Comparison of ENCODE assay signal across 8 mouse cellular contexts in the genomic region with DNA sequence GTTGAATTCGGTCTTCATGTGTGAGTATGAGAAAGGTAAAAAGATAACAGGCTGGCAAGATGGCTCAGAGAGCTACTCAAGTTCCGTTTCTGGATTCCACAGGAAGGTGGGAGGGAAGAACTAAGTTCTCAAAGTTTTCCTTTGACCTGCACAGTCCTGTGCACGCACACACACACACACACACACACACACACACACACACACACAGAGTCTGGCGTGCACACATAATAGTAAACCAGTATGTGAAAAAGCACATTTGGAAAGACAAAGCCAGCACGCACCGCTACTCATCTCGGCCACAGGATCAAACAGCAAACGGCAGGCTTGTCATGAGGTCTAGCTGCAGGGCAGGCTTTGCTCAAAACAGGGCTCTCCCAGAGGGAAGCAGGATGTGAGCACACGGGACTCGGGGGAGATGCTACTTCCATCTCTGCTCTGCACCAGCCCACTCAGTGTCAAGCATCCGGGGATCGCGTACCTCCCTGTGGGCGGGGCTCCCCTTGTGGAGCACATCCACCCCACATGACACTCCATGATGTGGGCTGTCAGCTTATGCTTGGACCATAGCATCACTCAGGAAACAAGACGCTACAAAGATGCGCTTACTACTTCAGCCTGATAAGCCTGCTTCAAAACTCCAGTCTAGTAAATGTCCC. TPM values are rescaled to one million over a fixed set of nuclear protein-coding genes. Genes with fewer than 3 reads are reported as not detected.
DNase-seq lines count a peak whose midpoint lies in the region; ATAC-seq and TF ChIP-seq lines count a peak whose summit lies in the region.

No protein-coding gene starts in this region.

- no peaks in the 10 kb centered on the region for H3K27me3 ChIP-seq in intestine, postnatal 0 days (replicated peaks; ENCODE audit: control insufficient read depth, insufficient read depth, low read length)
- H3K27me3 ChIP-seq in limb, embryonic 15.5 days = no peaks in the 10 kb centered on the region

- ATAC-seq in intestine, postnatal 0 days = no peak
- 0 out of 2 replicates have a peak, but pooled peaks have one; percentile 40 for ATAC-seq in limb, embryonic 15.5 days (ENCODE audit: insufficient number of reproducible peaks, low FRiP score, low TSS enrichment, low read depth)

- TF ChIP-seq CTCF in intestine, postnatal 0 days (IDR thresholded peaks at IDR 0.05; ENCODE audit: low read depth) = 0 out of 2 replicates have a peak, but pooled peaks have one; percentile 8

- H3K9ac ChIP-seq in intestine, postnatal 0 days (ENCODE audit: low read depth, low read length) = no peak overlapping the region
- H3K9ac ChIP-seq in limb, embryonic 15.5 days = no peak overlapping the region

- no peaks in the 10 kb centered on the region for H3K36me3 ChIP-seq in intestine, postnatal 0 days (ENCODE audit: control insufficient read depth, insufficient read depth)
- H3K36me3 ChIP-seq in limb, embryonic 15.5 days = no peaks in the 10 kb centered on the region

- no peak overlapping the region; the same call in 1 of the 2 replicates for H3K4me2 ChIP-seq in intestine, postnatal 0 days (replicated peaks; ENCODE audit: low read depth)
- no peak overlapping the region for H3K4me2 ChIP-seq in limb, embryonic 15.5 days

- H3K9me3 ChIP-seq in intestine, postnatal 0 days (ENCODE audit: control insufficient read depth) = no peaks in the 10 kb centered on the region
- no peaks in the 10 kb centered on the region for H3K9me3 ChIP-seq in limb, embryonic 15.5 days

- peak overlapping the region; percentile 28; the same call in 1 of the 2 replicates for H3K27ac ChIP-seq in intestine, postnatal 0 days (ENCODE audit: low read depth, low read length)
- H3K27ac ChIP-seq in limb, embryonic 15.5 days = no peak overlapping the region

- no peaks in the 10 kb centered on the region for H3K4me1 ChIP-seq in intestine, postnatal 0 days (replicated peaks; ENCODE audit: control insufficient read depth, insufficient read depth, low read length)
- peaks cover 2% of the 10 kb centered on the region; the same call in 1 of the 2 replicates for H3K4me1 ChIP-seq in limb, embryonic 15.5 days

- 62% methylated on average over 16 of the region's 16 CpGs for WGBS in intestine, postnatal 0 days
- WGBS in limb, embryonic 15.5 days = 64% methylated on average over 16 of the region's 16 CpGs

- H3K4me3 ChIP-seq in intestine, postnatal 0 days (ENCODE audit: low read depth, low read length) = no peak overlapping the region
- H3K4me3 ChIP-seq in limb, embryonic 15.5 days = no peak overlapping the region

- peak; percentile 19 to 32 for DNase-seq in left cerebral cortex, adult 18-20 months (ENCODE audit: low spot score in 2 of 2)
- DNase-seq in left cerebral cortex, adult 9 months (ENCODE audit: low spot score in 2 of 2) = no peak
- DNase-seq in embryo, embryonic 11 days = peak; percentile 57
- DNase-seq in heart, adult 8-10 months (ENCODE audit: low spot score) = peak; percentile 84
- DNase-seq in naive thymus-derived CD4-positive, alpha-beta T cell, adult 2 months (ENCODE audit: low read depth) = peak; percentile 18
- no peak for DNase-seq in urinary bladder, adult 18-20 months (ENCODE audit: low spot score in 2 of 2)

RNA-seq across cellular contexts. Expression of a gene that starts 50.9 kb away (rescaled TPM):
- 10 to 100 TPM; 18.2 to 19.9 TPM for total RNA-seq in left cerebral cortex, adult 18-20 months (2021)
- total RNA-seq in heart, adult 8-10 months (2022) = 100 to 1,000 TPM; 107 to 134 (median 116) TPM
- polyA plus RNA-seq in intestine, postnatal 0 days (2015; fragmentation: Nextera tagmentation; extraction: Ambion mirVana) = 5.3 and 6.7 TPM in 2 replicates
- 8.4 and 10.1 TPM in 2 replicates for polyA plus RNA-seq in limb, embryonic 15.5 days (2015; fragmentation: Nextera tagmentation; extraction: Ambion mirVana)

Comparison
In these comparisons a context has a peak if more than half of its experiments do, and no peak if none do; other contexts are left out.
1. DNase-seq: peak in left cerebral cortex, adult 18-20 months (2 of 2), embryo, embryonic 11 days (single experiment), heart, adult 8-10 months (single experiment) and naive thymus-derived CD4-positive, alpha-beta T cell, adult 2 months (single experiment); none in left cerebral cortex, adult 9 months (0 of 2) and urinary bladder, adult 18-20 months (0 of 2).
2. RNA of a gene that starts 50.9 kb away (total RNA-seq): 107 to 134 TPM in heart, adult 8-10 months; 18.2 to 19.9 TPM in left cerebral cortex, adult 18-20 months; every median in the first group is over 4 times any median in the second.